Mouse (Mus musculus) limb, embryonic 13.5 days (tissue): ENCODE measurements around the gene Cwf19l1. TPM values are rescaled to one million over a fixed set of nuclear protein-coding genes. Genes with fewer than 3 reads are reported as not detected.

ENCODE experiments used
- ATAC-seq: fragments of 200-750 bp; cut with Nextera tagmentation; 2 replicates; pipeline ENCODE4 v1.8.0; 2017; ENCODE audit warnings: low read depth, moderate number of reproducible peaks, moderate TSS enrichment; ENCODE audit not compliant: low FRiP score
- H3K27ac ChIP-seq: fragments of 300-500 bp; sonication (generic); 2 replicates; pipeline ENCODE4 v1.5.1; 2015; ENCODE audit warnings: inconsistent platforms, mild to moderate bottlenecking, moderate library complexity
- H3K27me3 ChIP-seq: fragments of 300-500 bp; sonication (generic); 2 replicates; pipeline ENCODE4 v1.6.1; 2015; ENCODE audit warnings: mild to moderate bottlenecking, inconsistent platforms
- H3K36me3 ChIP-seq: fragments of 300-500 bp; sonication (generic); 2 replicates; pipeline ENCODE4 v1.6.1; 2015; ENCODE audit warnings: inconsistent platforms, mild to moderate bottlenecking, moderate library complexity
- H3K4me1 ChIP-seq: fragments of 300-500 bp; sonication (generic); 2 replicates; pipeline ENCODE4 v1.6.1; 2015; ENCODE audit warnings: inconsistent platforms
- H3K4me2 ChIP-seq: fragments of 300-500 bp; sonication (generic); replicated peaks from 2 replicates; pipeline ENCODE4 v1.6.1; 2015; ENCODE audit warnings: inconsistent platforms, mild to moderate bottlenecking, moderate library complexity
- H3K4me3 ChIP-seq: fragments of 300-500 bp; sonication (generic); 2 replicates; pipeline ENCODE4 v1.5.1; 2015; ENCODE audit warnings: moderate library complexity, mild to moderate bottlenecking, inconsistent platforms
- H3K9ac ChIP-seq: fragments of 300-500 bp; sonication (generic); 2 replicates; pipeline ENCODE4 v1.6.1; 2015; ENCODE audit warnings: mild to moderate bottlenecking, inconsistent platforms
- H3K9me3 ChIP-seq: fragments of 300-500 bp; sonication (generic); 2 replicates; pipeline ENCODE4 v1.6.1; 2016; ENCODE audit warnings: inconsistent platforms
- WGBS: fragments of 180-500 bp; shearing (Covaris S2); methylation state at CpG from one replicate; pipeline ENCODE4 v1.1.7; 2015; 5-methylcytosine and 5-hydroxymethylcytosine counted together
- polyA plus RNA-seq: library from polyadenylated mRNA; unstranded; fragments of >200 nt; fragmentation: Nextera tagmentation; extraction: Ambion mirVana; gene quantifications from 2 replicates; pipeline ENCODE4 v1.2.1, GENCODE M21; 2015

Cwf19l1 gene
- polyA plus RNA-seq, 1 experiment from 2014 or later, result 33.9 TPM

DNA sequence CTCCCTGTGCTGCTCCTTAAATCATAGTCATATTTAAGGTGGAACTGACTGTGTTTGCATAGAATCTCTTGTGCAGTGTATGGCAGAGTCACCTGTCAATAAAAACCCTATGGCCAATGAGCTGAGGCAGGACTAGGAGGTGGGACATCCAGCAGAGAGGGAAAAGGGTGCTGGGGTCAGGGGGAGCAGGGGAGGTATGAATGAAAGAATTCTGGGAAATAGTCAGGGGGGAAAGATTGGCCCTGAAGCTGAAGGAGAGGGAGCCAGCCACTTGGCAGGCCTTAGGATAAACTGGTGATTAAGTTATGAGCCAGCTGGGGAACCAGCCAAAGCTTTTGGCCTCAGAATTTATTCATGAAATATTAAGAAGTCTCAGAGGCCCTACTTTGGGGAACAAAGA, 26.7 kb downstream of the Cwf19l1 start:
- ATAC-seq, result no peak
- peaks cover 18% of the 10 kb centered on the region for H3K4me1 ChIP-seq

DNA sequence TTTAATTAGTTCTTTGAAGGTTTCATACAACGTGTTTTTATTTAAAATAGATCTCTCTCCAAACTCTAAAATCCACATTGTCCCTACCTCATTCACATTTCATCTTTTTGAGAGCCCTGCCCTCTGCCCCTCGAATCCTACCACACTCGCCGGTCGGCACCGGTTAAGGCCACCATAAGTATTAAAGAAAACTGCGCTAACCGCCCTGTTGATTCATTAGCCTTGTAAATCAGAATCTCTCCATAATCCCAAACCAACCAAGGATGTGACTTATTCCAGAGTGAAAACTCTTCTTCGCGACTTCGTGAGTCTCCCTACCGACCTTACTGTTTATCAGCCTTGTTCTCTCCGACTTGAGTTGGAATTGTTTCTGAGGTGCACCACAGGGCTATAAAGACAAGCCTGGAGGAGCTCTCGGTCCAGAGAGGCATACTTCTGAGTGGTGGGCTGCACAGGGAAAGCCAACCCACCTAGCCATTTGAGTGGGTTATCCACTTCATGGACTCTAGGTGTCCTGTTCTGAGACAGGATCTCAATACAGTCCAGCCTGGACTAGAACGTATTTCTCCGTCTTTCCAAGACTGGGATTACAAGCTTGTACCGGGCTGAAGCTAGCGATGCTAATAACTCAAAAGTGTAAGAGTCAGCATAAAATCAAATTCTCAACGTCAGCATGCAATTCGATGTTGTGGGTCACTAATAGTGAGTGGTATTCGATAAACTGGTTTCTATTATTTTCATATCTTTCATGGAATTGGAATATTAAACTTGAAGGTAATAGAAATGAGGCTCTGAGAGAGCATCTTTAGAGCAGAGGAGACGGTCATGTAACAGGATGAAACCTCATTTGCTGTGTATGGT, 27.8 kb downstream of the Cwf19l1 start:
- Histone ChIP-seq H3K4me3 (peak overlapping the region; percentile 91), H3K9ac (peak overlapping the region; percentile 96), H3K27me3 (no peaks in the 10 kb centered on the region), H3K9me3 (no peaks in the 10 kb centered on the region), H3K27ac (0 out of 2 replicates have a peak overlapping the region, but pooled peaks have one; percentile 8), H3K36me3 (peaks cover 30% of the 10 kb centered on the region), H3K4me2 (peak overlapping the region; percentile 94), H3K4me1 (peaks cover 18% of the 10 kb centered on the region)
- peak; percentile 25; the same call in 1 of the 2 replicates for ATAC-seq
- 28% methylated on average over 22 of the region's 22 CpGs for WGBS

More for the DNA sequence above, 26.7 kb downstream of the Cwf19l1 start:
- Histone ChIP-seq H3K4me3 (no peak overlapping the region), H3K36me3 (peaks cover 39% of the 10 kb centered on the region), H3K4me2 (no peak overlapping the region), H3K9me3 (no peaks in the 10 kb centered on the region), H3K9ac (no peak overlapping the region), H3K27ac (no peak overlapping the region), H3K27me3 (no peaks in the 10 kb centered on the region)

DNA sequence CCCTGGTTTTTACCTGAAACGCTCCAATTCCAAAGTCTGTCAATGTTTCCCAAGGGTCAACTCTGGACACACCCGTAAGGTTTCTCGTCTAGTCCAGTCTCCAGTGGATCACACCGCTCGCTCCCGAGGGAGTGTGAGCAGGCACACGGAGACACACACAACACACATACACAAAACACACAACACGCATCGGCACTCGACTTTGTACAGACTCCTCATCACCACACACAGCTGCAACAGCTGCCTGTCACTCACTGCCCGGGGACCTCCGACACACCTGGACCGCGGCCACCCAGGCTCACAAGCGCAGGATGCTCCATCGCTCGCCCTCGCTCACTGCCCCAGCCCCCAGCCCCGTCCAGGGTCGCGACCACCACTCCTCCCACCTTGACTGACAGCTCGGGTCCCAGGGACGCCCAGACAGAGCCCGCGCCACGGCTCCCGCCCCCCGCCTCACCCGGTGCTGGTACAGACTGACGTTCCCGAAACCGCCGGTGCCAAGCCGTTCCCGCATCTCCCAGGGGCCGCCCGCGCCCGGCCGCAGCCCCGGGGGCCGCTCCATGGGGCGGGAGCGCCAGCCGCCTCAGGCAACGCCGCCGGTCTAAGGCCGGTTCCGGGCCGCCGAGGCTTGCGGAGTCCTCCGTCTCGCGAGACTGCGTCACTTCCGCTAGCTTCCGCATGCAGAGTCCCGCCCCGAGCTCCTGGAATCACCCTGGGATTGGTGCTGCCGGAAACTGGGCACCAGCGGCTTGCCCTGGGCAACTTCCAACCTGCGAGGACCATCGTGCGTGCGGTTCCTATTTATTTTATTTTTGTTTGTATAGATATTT, 28.6 kb downstream of the Cwf19l1 start, which contains the start of gene Chuk:
Gene Chuk, minus strand, starts transcription at position 650 of the 830 bp plus-strand sequence.
- Histone ChIP-seq H3K9ac (peak within 1 kb of the TSS; percentile 96), H3K36me3 (peaks cover 27% of the 10 kb centered on the region), H3K4me2 (peak within 1 kb of the TSS; percentile 94), H3K9me3 (no peaks in the 10 kb centered on the region), H3K4me3 (peak within 1 kb of the TSS; percentile 91), H3K27me3 (no peaks in the 10 kb centered on the region), H3K27ac (0 out of 2 replicates have a peak within 1 kb of the TSS, but pooled peaks have one; percentile 28), H3K4me1 (peaks cover 18% of the 10 kb centered on the region)
- WGBS, result under 1% methylated on average over 66 of the region's 67 CpGs
- peak; percentile 98 for ATAC-seq

DNA sequence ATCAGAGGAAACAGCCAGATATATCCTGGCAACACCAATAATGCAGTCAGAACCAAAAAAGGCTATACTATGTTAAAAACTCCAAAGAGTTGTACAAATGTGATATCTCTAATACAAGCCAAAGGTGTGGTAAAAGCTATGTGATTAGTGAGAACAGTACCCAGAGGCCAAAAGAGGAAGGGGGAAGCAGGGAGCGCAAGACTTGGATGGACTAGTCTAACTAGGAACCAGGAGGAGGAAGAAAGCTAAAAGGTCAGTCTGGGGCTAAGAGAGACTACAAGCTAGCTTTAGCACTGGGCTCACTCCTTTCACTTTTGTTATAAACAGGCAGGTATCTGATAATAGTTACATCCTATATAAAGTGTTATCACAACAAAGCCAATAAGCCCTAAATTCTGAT, 31.3 kb downstream of the Cwf19l1 start:
- Histone ChIP-seq H3K27me3 (no peaks in the 10 kb centered on the region), H3K4me1 (peaks cover 18% of the 10 kb centered on the region), H3K4me2 (no peak overlapping the region), H3K9ac (no peak overlapping the region), H3K36me3 (peaks cover 19% of the 10 kb centered on the region), H3K27ac (no peak overlapping the region), H3K9me3 (no peaks in the 10 kb centered on the region), H3K4me3 (no peak overlapping the region)
- 92% methylated on average over 1 of the region's 1 CpGs for WGBS
- no peak for ATAC-seq

DNA sequence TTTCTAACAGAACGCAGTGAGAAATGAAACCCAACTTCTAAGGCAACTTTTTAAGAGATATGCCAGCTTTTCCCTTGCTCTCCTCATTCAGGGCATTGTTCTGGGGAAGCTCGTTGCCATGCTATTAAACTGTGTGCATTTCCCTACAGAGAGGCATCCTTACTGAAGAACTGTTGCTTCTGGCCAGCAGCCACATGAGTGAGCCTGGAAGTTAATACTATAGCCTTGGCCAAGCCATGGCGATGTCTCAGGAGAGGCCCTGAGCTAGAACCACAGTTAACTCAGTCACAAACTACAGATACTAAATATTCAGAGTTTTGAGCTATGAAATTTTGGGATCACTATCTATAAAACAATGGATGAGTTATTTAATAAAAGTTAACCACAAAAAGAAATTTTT, 32.7 kb downstream of the Cwf19l1 start:
- Histone ChIP-seq H3K27ac (no peak overlapping the region), H3K9ac (no peak overlapping the region), H3K4me2 (no peak overlapping the region), H3K4me3 (no peak overlapping the region), H3K4me1 (peaks cover 17% of the 10 kb centered on the region), H3K36me3 (peaks cover 26% of the 10 kb centered on the region), H3K9me3 (no peaks in the 10 kb centered on the region), H3K27me3 (no peaks in the 10 kb centered on the region)
- WGBS, result 89% methylated on average over 3 of the region's 3 CpGs
- ATAC-seq, result no peak

DNA sequence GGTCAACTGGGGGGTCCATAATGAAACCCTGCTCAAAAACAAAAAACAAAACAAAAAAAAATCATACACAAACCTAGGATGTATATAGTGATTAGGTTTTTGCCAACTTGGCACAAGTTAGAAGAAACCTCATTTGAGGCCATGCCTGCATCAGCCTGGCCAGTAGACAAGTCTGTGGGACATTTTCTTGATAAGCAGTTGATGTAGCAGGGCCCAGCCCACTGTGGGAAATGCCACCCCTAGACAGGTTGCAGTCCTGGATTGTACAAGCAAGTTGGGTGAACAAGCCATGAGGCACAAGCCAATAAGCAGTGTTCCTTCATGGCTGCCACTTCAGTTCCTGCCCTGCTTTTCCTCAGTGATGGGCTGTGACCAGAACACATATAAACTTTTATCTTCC, 34.8 kb downstream of the Cwf19l1 start:
- H3K4me1 ChIP-seq, result peaks cover 5% of the 10 kb centered on the region
- no peak overlapping the region for H3K4me2 ChIP-seq
- no peak for ATAC-seq
- no peaks in the 10 kb centered on the region for H3K9me3 ChIP-seq
- H3K9ac ChIP-seq, result no peak overlapping the region
- H3K27ac ChIP-seq, result no peak overlapping the region
- peaks cover 46% of the 10 kb centered on the region for H3K36me3 ChIP-seq
- H3K27me3 ChIP-seq, result no peaks in the 10 kb centered on the region
- H3K4me3 ChIP-seq, result no peak overlapping the region

DNA sequence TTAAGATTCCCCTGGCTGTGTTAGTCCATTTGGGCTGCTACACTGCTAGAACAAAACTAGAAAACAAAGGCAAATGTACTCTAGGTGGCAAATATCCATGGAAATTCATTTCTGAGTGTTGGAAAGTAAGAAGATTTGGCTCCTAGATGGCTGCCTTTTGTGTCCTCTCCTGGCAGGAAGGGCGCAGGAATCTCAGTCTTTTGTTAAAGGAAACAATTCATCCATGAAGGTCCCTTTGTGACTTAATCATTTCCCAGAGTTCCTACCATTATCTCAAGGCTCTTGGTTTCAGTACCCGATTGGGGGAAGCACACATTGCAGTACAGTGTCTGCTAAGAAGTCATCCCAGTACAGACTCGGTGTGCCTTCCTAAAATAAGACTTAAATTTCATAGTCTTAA, 49.4 kb downstream of the Cwf19l1 start:
- WGBS, result 94% methylated on average over 3 of the region's 3 CpGs
- ATAC-seq, result no peak
- no peaks in the 10 kb centered on the region for H3K4me1 ChIP-seq
- no peak overlapping the region for H3K9ac ChIP-seq
- H3K27me3 ChIP-seq, result no peaks in the 10 kb centered on the region
- H3K4me2 ChIP-seq, result no peak overlapping the region
- H3K36me3 ChIP-seq, result peaks cover 61% of the 10 kb centered on the region
- H3K9me3 ChIP-seq, result no peaks in the 10 kb centered on the region
- no peak overlapping the region for H3K27ac ChIP-seq
- no peak overlapping the region for H3K4me3 ChIP-seq

DNA sequence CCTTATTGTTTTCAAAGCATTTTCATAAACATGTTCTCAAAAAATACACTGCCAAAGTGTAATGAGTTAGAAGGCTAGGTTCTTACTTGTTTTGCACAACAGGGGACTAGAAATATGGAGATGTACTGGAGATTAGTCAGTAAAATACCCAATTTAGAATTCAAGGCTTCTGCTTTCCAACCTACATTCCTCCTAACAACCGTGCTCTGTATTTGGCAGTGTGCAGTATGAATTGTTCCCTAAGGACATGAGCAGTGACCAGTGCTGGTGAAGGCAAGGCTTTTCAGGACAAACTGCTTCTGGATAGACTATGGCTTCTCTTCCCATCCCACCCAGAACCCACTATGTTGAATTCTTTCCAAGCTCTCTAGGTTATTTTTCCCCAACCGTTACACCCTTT, 54.8 kb downstream of the Cwf19l1 start:
- peaks cover 5% of the 10 kb centered on the region for H3K4me1 ChIP-seq

DNA sequence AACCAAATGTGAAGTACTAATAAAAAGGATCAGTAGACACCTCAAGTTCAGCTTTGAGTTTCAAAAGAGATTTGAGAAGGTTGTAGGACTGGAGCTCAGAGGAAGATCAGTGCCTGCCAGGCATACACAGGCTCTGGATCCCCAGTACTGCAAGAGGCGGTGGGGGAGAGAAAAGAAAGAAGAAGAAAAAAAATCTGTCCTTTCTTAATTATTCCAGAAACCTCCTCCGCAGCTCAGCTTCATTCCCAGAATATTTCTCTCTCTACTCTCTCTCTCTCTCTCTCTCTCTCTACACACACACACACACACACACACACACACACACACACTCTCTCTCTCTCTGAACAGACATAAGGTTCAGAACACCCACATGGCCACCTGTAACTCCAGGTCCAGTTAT, 55.7 kb downstream of the Cwf19l1 start:
- no peak overlapping the region for H3K4me2 ChIP-seq
- H3K9me3 ChIP-seq, result no peaks in the 10 kb centered on the region
- WGBS, result 83% methylated on average over 2 of the region's 2 CpGs
- ATAC-seq, result no peak
- no peak overlapping the region for H3K9ac ChIP-seq
- H3K4me1 ChIP-seq, result peaks cover 5% of the 10 kb centered on the region
- H3K4me3 ChIP-seq, result no peak overlapping the region
- H3K27ac ChIP-seq, result no peak overlapping the region
- peaks cover 68% of the 10 kb centered on the region for H3K36me3 ChIP-seq
- H3K27me3 ChIP-seq, result no peaks in the 10 kb centered on the region

More for the DNA sequence above, 54.8 kb downstream of the Cwf19l1 start:
- Histone ChIP-seq H3K9me3 (no peaks in the 10 kb centered on the region), H3K9ac (no peak overlapping the region), H3K4me2 (no peak overlapping the region), H3K36me3 (peaks cover 64% of the 10 kb centered on the region), H3K27ac (no peak overlapping the region), H3K27me3 (no peaks in the 10 kb centered on the region), H3K4me3 (no peak overlapping the region)
- no peak for ATAC-seq
- 64% methylated on average over 2 of the region's 2 CpGs for WGBS

DNA sequence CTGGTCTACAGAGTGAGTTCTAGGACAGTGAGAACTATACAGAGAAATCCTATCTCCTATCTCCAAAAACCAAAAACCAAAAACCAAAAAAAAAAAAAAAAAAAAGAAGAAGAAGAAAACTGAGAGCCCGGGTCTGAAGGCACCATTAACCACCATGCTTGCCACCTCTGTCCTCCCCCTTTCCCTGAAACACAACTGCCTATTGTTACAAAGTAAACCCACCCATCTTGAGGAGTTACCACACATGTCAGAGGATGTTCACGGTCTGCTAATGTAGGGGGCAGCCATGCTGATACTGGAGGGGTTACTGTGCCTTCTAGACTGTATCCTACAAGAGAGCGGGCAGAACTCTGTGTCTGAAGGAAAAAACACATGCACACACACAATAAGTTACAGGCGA, 58.7 kb downstream of the Cwf19l1 start:
- Histone ChIP-seq H3K36me3 (peaks cover 53% of the 10 kb centered on the region), H3K4me2 (no peak overlapping the region), H3K9me3 (no peaks in the 10 kb centered on the region), H3K27ac (no peak overlapping the region), H3K4me3 (no peak overlapping the region), H3K4me1 (peaks cover 5% of the 10 kb centered on the region), H3K9ac (no peak overlapping the region), H3K27me3 (no peaks in the 10 kb centered on the region)
- 83% methylated on average over 4 of the region's 4 CpGs for WGBS
- no peak for ATAC-seq

DNA sequence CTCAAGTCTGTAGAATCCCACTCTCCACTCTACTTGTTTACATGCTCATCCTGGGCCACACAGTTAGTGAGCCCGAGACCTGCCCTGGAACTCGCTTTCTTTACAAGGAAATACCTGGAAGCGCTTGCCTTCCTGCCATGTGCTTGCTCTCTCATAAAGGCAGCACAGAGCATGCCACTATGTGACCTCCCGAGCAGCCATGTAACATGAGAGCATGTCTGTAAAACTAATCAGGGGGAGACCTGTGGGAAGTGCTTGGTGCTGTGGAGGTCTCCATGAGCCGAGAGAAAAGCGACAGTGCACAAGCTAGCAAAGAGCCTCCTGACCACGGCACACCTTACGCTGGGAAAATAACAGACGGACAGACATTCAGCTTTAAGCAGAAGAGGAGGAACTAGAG, 59.2 kb downstream of the Cwf19l1 start:
- H3K27me3 ChIP-seq, result no peaks in the 10 kb centered on the region
- no peak overlapping the region for H3K4me2 ChIP-seq
- H3K36me3 ChIP-seq, result peaks cover 50% of the 10 kb centered on the region
- no peaks in the 10 kb centered on the region for H3K9me3 ChIP-seq
- H3K27ac ChIP-seq, result no peak overlapping the region
- 28% methylated on average over 9 of the region's 9 CpGs for WGBS
- peak; percentile 72; the same call in 1 of the 2 replicates for ATAC-seq
- no peak overlapping the region for H3K4me3 ChIP-seq
- no peak overlapping the region for H3K9ac ChIP-seq
- H3K4me1 ChIP-seq, result peaks cover 8% of the 10 kb centered on the region

DNA sequence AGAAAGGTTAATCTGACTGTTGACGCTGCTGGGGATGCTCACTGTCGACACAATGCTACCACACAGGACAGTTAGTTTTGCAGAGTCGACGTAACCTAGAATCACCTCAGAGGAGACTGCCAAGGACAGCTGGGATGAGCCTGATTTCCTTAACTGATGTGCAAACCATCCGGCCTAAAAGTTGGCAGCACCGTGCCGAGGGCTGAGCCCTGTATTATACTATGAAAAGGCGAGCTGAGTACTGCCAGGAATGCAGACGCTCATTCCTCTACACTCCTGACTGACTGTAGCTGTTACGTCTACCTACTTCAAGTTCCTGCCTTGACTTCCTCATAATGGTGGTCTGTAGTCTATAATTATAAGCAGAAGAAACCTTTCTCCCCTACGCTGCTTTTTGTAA, 60.7 kb downstream of the Cwf19l1 start:
- Histone ChIP-seq H3K4me2 (no peak overlapping the region), H3K4me3 (no peak overlapping the region), H3K36me3 (peaks cover 43% of the 10 kb centered on the region), H3K9ac (0 out of 2 replicates have a peak overlapping the region, but pooled peaks have one; percentile 19), H3K27me3 (no peaks in the 10 kb centered on the region), H3K4me1 (peaks cover 14% of the 10 kb centered on the region), H3K9me3 (no peaks in the 10 kb centered on the region), H3K27ac (no peak overlapping the region)
- ATAC-seq, result no peak
- WGBS, result 71% methylated on average over 11 of the region's 11 CpGs
